Mouse (Mus musculus) kidney, adult 2 months (tissue): ENCODE data around the gene Depdc5. TPM values are rescaled to one million over a fixed set of nuclear protein-coding genes. Genes with fewer than 3 reads are reported as not detected.
A peak's percentile ranks its signal among the peaks of the same experiment; 100 is the strongest.

Source experiments
- DNase-seq: peaks from one replicate; pipeline ENCODE4 v3.0.0; 2021
- H3K27ac ChIP-seq: fragments of 200-500 bp; 2 replicates; pipeline ENCODE4 v1.5.1; 2012; ENCODE audit warnings: low read depth, low read length, control low read depth, inconsistent platforms; ENCODE audit not compliant: insufficient read depth
- H3K27me3 ChIP-seq: fragments of 200-500 bp; replicated peaks from 2 replicates; pipeline ENCODE4 v1.6.1; 2012; ENCODE audit warnings: mild to moderate bottlenecking, moderate library complexity, low read length, inconsistent platforms; ENCODE audit not compliant: control insufficient read depth, insufficient read depth
- H3K36me3 ChIP-seq: fragments of 200-500 bp; 2 replicates; pipeline ENCODE4 v1.6.1; 2012; ENCODE audit warnings: mild to moderate bottlenecking, moderate library complexity, low read length, inconsistent platforms; ENCODE audit not compliant: control insufficient read depth, insufficient read depth
- H3K4me1 ChIP-seq: fragments of 200-500 bp; 2 replicates; pipeline ENCODE4 v1.6.1; 2011; ENCODE audit warnings: low read length; ENCODE audit not compliant: control insufficient read depth, insufficient read depth
- H3K4me3 ChIP-seq: fragments of 200-500 bp; 2 replicates; pipeline ENCODE4 v1.5.1; 2011; ENCODE audit warnings: mild to moderate bottlenecking, low read depth, low read length, control low read depth; ENCODE audit not compliant: insufficient read depth
- CTCF ChIP-seq: fragments of 200-500 bp; conservative IDR thresholded peaks from 2 replicates; pipeline ENCODE4 v1.5.1; 2011; ENCODE audit warnings: low read depth, mild to moderate bottlenecking, control low read depth, low read length, moderate library complexity, mixed read lengths; ENCODE audit not compliant: insufficient read depth, insufficient read length
- POLR2A ChIP-seq: fragments of 200-500 bp; IDR thresholded peaks from one replicate; pipeline ENCODE4 v1.6.1; 2011; ENCODE audit warnings: low read depth, low read length, control low read depth
- WGBS: fragments of 180-500 bp; shearing (Covaris S2); methylation state at CpG from one replicate; pipeline ENCODE4 v1.1.7; 2018; 5-methylcytosine and 5-hydroxymethylcytosine counted together
- polyA plus RNA-seq: library from polyadenylated mRNA; depleted of rRNA; stranded (reverse); fragments of >200 nt; gene quantifications from 2 replicates; pipeline ENCODE4 v1.2.3, GENCODE M21; 2012

Depdc5 gene
- polyA plus RNA-seq, 1 experiment = 11.8 TPM

DNA sequence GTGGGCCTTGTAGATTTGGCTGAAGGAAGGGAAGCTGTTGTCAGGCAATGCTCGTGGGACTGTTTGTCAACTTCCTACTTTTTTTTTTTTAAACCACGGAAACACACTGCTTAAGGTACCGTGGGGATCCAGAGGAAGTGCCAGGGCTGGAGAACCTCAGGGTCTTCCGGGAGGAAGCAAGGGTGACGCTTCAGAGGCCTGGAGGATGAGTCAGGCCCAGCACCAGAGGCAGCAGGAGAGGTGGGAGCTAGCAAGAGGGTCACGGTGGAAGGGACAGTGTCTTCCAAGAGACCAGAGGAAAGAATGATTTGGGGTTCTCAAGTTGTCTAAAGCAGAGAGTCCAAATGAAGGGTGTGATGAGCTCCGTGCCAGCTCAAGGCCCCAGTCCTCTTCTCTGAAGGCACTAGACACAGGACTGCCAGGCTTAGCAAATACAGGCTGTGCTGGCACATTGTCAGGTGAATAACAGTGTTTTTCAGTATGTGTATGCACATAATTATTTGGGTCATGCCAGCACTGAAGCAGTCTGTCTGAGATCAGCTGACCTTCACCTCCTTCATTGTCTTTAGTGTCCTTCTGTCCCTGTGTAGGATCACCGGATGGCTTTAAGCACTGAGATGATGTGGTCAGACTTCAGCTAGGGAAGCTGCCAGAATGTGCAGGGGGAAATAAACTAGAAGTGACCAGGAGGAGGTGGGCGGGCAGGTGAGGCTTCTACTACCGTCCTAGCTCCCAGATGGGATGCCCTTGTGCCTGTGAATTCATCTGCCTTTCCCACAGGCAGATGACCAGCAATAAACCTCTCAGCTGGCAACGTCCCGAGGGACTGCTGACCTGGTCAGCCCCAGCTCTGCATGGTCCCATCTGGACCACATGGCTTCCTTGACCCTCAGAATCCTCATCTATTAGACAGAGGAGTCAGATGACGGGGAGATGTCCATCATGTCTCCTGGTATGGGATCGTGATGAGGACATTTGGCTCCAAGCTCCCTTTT, 146.6 kb downstream of the Depdc5 start:
- Histone ChIP-seq H3K36me3 (no peaks in the 10 kb centered on the region), H3K27ac (no peak overlapping the region), H3K4me1 (no peaks in the 10 kb centered on the region), H3K27me3 (no peaks in the 10 kb centered on the region), H3K4me3 (no peak overlapping the region)
- peak; percentile 63 for DNase-seq
- WGBS = 79% methylated on average over 14 of the region's 14 CpGs
- TF ChIP-seq CTCF = no peak
- no peak for TF ChIP-seq POLR2A

DNA sequence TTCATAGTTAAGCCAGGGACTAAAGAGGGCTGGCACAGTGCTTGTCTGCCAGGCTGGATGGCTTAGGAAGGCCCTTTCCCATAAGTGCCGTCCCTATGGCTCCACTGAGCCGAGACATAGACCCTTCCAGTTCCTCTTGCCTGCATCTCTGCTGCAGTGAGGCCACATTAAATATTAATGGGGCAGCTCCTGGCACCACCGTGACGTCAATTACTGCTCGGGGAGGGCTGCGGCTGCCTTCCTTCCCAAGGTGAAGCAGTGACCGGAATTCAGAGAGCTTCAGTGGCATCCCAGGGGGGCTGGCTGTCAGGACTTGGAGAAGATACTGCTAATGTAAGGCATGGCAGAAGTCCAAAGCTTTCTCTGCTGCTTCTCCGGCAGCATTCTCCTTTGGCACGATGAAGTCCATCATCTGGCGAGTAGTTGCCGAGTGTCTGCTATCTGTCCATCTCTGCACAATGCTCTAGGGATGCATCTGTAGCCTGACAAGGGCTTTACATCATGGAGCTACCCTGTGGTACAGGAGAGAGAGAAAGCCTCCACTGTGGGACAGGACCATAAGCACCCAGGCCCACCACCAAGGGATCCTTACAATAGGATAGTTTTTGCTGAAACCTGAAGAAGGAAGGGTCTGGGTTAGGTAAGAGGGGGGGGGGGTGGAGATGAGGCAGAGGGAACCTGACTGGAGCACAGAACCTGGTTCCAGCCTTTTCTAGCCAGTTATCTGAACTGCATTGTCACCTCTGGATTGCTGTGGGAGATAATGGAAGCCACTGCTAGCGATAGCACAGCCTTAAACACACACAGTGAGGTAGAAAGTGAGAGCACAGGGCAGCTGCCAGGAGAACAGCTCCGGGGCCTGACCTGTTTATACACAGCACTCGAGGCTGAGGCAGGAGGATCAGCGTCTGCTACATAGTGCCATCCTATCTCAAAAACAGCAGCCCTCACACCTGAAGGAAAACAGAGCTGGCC, 147.9 kb downstream of the Depdc5 start:
- Histone ChIP-seq H3K4me3 (no peak overlapping the region), H3K36me3 (no peaks in the 10 kb centered on the region), H3K4me1 (no peaks in the 10 kb centered on the region), H3K27ac (no peak overlapping the region), H3K27me3 (no peaks in the 10 kb centered on the region)
- peak; percentile 38 for DNase-seq
- 43% methylated on average over 15 of the region's 15 CpGs for WGBS
- TF ChIP-seq CTCF (no peak), POLR2A (no peak)

DNA sequence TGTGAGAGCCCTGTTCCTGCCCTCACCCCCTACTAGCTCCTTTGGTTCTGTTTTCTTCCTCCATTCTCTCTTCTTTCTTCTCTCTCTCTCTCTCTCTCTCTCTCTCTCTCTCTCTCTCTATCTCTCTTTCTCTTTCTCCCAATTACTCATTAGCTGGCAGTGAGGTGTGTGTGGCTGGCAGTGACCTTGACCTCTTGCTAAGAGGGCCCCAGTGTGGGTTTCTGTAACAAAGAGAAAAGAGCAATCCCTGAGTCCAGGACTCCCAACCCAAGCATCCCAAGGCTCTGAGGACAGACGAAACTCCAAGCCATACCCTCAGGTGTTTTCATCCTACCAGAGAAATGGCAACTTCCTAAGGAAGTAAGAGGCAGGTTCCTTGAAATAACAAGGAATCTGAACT, 150.6 kb downstream of the Depdc5 start:
- TF ChIP-seq POLR2A = no peak
- no peak for TF ChIP-seq CTCF
- WGBS = 77% methylated on average over 1 of the region's 1 CpGs
- no peaks in the 10 kb centered on the region for H3K27me3 ChIP-seq
- no peak overlapping the region for H3K27ac ChIP-seq
- no peak for DNase-seq
- H3K4me1 ChIP-seq = peaks cover 6% of the 10 kb centered on the region; the same call in 1 of the 2 replicates
- no peaks in the 10 kb centered on the region for H3K36me3 ChIP-seq
- H3K4me3 ChIP-seq = no peak overlapping the region

DNA sequence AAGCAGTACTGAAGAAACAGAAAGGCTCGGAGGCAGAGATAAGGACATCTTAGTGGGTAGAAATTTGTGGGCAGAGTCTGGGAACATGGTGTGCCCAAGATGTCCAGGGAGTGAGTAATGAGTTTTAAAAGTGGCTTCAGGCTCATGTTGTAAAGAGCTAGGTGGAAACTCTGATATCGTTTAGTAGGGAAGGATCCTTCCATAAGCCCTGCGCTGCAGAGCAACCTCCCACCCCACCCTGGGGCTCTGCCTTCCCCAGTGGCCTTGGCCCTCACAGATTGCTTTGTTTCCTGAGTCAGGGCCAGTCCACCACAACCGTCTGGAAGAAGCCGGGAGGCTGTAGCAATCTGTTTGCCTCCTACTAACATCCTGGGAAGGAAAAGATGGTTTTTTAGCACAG, 152.1 kb downstream of the Depdc5 start:
- Histone ChIP-seq H3K4me1 (peaks cover 6% of the 10 kb centered on the region; the same call in 1 of the 2 replicates), H3K27me3 (no peaks in the 10 kb centered on the region), H3K27ac (no peak overlapping the region), H3K36me3 (no peaks in the 10 kb centered on the region), H3K4me3 (no peak overlapping the region)
- WGBS = 68% methylated on average over 5 of the region's 5 CpGs
- no peak for DNase-seq
- TF ChIP-seq POLR2A (no peak), CTCF (no peak)

DNA sequence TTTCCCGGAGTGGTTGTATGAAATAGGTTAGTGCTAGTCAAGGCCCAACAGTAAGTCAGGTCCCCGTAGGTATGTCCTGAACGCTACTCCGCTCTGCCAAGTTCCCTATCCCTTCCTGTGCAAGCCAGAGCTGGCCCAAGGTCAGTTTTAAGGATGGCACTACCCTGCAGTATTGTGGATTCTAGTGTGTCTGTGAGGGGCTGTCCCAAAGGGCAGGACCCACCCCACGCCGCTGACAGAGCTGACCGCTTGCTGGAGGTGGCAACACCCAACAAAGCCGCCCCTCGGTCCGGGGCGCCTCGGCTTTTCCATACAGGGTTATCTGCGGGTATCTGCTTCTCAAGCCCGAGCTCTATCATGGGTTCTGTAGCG, 154.7 kb downstream of the Depdc5 start:
- H3K36me3 ChIP-seq = no peaks in the 10 kb centered on the region
- WGBS = under 1% methylated on average over 15 of the region's 15 CpGs
- H3K4me3 ChIP-seq = peak overlapping the region; percentile 65
- peak overlapping the region; percentile 88 for H3K27ac ChIP-seq
- H3K4me1 ChIP-seq = peaks cover 6% of the 10 kb centered on the region; the same call in 1 of the 2 replicates
- no peak for DNase-seq
- no peaks in the 10 kb centered on the region for H3K27me3 ChIP-seq
- TF ChIP-seq CTCF (no peak), POLR2A (no peak)

DNA sequence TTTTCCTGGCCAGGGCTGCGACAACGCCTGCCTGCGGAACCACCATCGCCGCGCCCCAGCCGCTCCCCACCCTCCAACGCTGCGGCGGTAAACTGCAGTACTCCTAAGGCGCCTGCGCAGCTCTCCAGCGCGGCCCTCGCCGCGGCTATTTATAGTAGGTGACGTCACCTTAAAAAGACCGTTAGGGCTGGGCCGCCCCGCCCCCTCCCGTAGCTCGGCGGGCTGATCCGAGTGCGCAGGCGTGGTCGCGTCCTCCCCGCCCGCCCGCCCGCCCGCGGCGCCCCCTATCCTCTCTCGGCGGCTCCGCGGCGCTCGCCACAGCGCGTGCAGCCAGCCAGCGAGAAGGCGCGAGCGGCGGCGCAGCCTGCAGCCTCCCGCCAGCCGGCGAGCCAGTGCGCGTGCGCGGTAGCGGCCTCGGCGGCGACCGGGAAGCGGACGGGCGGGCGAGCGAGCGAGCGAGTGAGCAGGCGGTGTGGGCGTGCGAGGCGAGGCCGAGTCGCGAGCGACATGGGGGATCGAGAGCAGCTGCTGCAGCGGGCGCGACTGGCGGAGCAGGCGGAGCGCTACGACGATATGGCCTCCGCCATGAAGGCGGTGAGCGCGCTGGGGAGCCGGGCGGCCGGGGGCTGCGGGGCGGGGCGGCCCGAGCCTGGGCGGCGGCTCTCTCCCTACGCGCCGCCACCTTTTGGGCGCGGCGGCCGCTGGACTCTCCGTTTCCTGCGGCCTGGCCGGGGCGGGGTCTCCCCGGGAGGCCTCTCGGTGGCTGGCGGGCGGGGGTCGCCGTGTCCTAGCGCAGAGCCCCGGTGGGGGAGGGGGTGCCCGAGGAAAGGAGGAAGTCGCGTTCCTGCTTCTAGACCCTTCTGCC, 155.3 kb downstream of the Depdc5 start, which contains the start of gene Ywhah:
Gene Ywhah, plus strand, starts transcription at position 256 of the 865 bp plus-strand sequence.
- DNase-seq = peak; percentile 98
- H3K4me1 ChIP-seq = peaks cover 9% of the 10 kb centered on the region; the same call in 1 of the 2 replicates
- no peaks in the 10 kb centered on the region; the same call in 1 of the 2 replicates for H3K36me3 ChIP-seq
- no peaks in the 10 kb centered on the region for H3K27me3 ChIP-seq
- TF ChIP-seq CTCF (0 out of 2 replicates have a peak, but pooled peaks have one; percentile 11), POLR2A (peak; percentile 31)
- H3K4me3 ChIP-seq = peak within 1 kb of the TSS; percentile 67
- under 1% methylated on average over 114 of the region's 121 CpGs for WGBS
- peak within 1 kb of the TSS; percentile 88 for H3K27ac ChIP-seq
